Mouse (Mus musculus) kidney, adult 2 months (tissue): ENCODE data around the gene Fis1.

Experiments
- CTCF ChIP-seq: fragments of 200-500 bp; conservative IDR thresholded peaks from 2 replicates; pipeline ENCODE4 v1.5.1; 2011; ENCODE audit warnings: low read depth, mild to moderate bottlenecking, control low read depth, low read length, moderate library complexity, mixed read lengths; ENCODE audit not compliant: insufficient read depth, insufficient read length
- POLR2A ChIP-seq: fragments of 200-500 bp; IDR thresholded peaks from one replicate; pipeline ENCODE4 v1.6.1; 2011; ENCODE audit warnings: low read depth, low read length, control low read depth

- no peak for TF ChIP-seq POLR2A
- TF ChIP-seq CTCF, result no peak
These were observed 20.6 kb downstream of the Fis1 start for GRCm38 (mm10) chr5:136973670-136974069.
